Mouse (Mus musculus) heart, embryonic 14.5 days (tissue): ENCODE measurements around the gene Pex11b. TPM values are rescaled to one million over a fixed set of nuclear protein-coding genes. Genes with fewer than 3 reads are reported as not detected.

Experiments
- ATAC-seq: fragments of 200-750 bp; cut with Nextera tagmentation; 2 replicates; pipeline ENCODE4 v1.8.0; 2017; ENCODE audit warnings: low read depth, moderate TSS enrichment; ENCODE audit not compliant: insufficient number of reproducible peaks, insufficient read depth, low FRiP score
- H3K27ac ChIP-seq, 2 experiments: fragments of 200-500 bp in 1 of 2; fragments of 300-500 bp in 1 of 2; sonication (generic) in 1 of 2; replicated peaks in 1 of 2; 2 replicates each; pipeline ENCODE4 v1.5.1; 2012 to 2014; ENCODE audit warnings: low read depth in 2 of 2, low read length in 2 of 2, control low read depth in 1 of 2, mild to moderate bottlenecking in 1 of 2, mixed read lengths in 1 of 2; ENCODE audit not compliant: control insufficient read depth in 1 of 2, insufficient read depth in 1 of 2
- H3K27me3 ChIP-seq: fragments of 300-500 bp; sonication (generic); 2 replicates; pipeline ENCODE4 v1.6.1; 2014; ENCODE audit warnings: mild to moderate bottlenecking, low read length, control low read depth; ENCODE audit not compliant: control insufficient read depth, insufficient read depth
- H3K36me3 ChIP-seq: fragments of 300-500 bp; sonication (generic); 2 replicates; pipeline ENCODE4 v1.6.1; 2014; ENCODE audit warnings: mild to moderate bottlenecking, control low read depth, low read length, mixed read lengths; ENCODE audit not compliant: control insufficient read depth, insufficient read depth
- H3K4me1 ChIP-seq, 2 experiments: fragments of 200-500 bp in 1 of 2; fragments of 300-500 bp in 1 of 2; sonication (generic) in 1 of 2; 2 replicates each; pipeline ENCODE4 v1.6.1; 2012 to 2014; ENCODE audit warnings: low read length in 2 of 2, control low read depth in 1 of 2, mixed read lengths in 1 of 2; ENCODE audit not compliant: control insufficient read depth in 2 of 2, insufficient read depth in 2 of 2
- H3K4me2 ChIP-seq: fragments of 300-500 bp; sonication (generic); 2 replicates; pipeline ENCODE4 v1.6.1; 2014; ENCODE audit warnings: mild to moderate bottlenecking, low read length
- H3K4me3 ChIP-seq, 2 experiments: fragments of 200-500 bp in 1 of 2; fragments of 300-500 bp in 1 of 2; sonication (generic) in 1 of 2; 2 replicates each; pipeline ENCODE4 v1.5.1; 2012 to 2014; ENCODE audit warnings: low read length in 2 of 2, mild to moderate bottlenecking in 2 of 2, control low read depth in 1 of 2, low read depth in 1 of 2, moderate library complexity in 1 of 2; ENCODE audit not compliant: control insufficient read depth in 1 of 2, insufficient read depth in 1 of 2
- H3K9ac ChIP-seq: fragments of 300-500 bp; sonication (generic); 2 replicates; pipeline ENCODE4 v1.6.1; 2014; ENCODE audit warnings: mild to moderate bottlenecking, low read length
- H3K9me3 ChIP-seq: fragments of 300-500 bp; sonication (generic); 2 replicates; pipeline ENCODE4 v1.6.1; 2016; ENCODE audit warnings: low read length, control low read depth; ENCODE audit not compliant: control insufficient read depth
- WGBS: fragments of 180-500 bp; shearing (Covaris S2); extraction: QIAGEN DNeasy Blood & Tissue Kit; methylation state at CpG from one replicate; pipeline ENCODE4 v1.1.7; 2014; 5-methylcytosine and 5-hydroxymethylcytosine counted together
- polyA plus RNA-seq: library from polyadenylated mRNA; unstranded; fragments of >200 nt; fragmentation: Nextera tagmentation; extraction: Ambion mirVana; gene quantifications from 2 replicates; pipeline ENCODE4 v1.2.1, GENCODE M21; 2014

Gene Pex11b
- polyA plus RNA-seq, 1 experiment from 2014 or later: 43.4 TPM

DNA sequence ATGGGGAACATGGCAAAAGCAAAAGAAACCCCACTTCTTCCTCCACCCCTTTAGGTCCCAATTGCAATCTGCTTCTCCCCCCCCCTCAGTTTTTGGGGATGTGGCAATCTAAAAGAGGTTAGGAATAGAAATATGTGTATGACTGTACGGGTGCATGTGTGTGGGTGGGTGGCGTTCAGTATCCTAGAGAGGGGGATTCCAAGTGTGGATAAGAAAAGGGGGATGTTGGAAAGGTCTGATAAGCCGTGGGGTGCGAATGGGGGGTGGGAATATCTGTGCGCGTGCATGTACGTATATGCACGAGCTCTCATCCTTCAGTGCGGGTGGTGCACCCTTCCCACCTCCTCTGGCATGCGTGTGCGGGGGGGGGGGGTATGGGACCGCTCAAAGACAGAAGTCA, 38.3 kb upstream of the Pex11b start:
- no peaks in the 10 kb centered on the region for H3K9me3 ChIP-seq
- no peaks in the 10 kb centered on the region for H3K36me3 ChIP-seq
- no peak for ATAC-seq
- peak overlapping the region in 1 of 2 experiments; percentile 82; a peak in 2 of 4 replicates for H3K27ac ChIP-seq
- H3K4me2 ChIP-seq: peak overlapping the region; percentile 96
- no peaks in the 10 kb centered on the region for H3K27me3 ChIP-seq
- H3K9ac ChIP-seq: peak overlapping the region; percentile 88
- H3K4me1 ChIP-seq: peaks cover 8 to 47% of the 10 kb centered on the region in 2 experiments; a peak in 3 of 4 replicates
- 3% methylated on average over 10 of the region's 12 CpGs for WGBS
- H3K4me3 ChIP-seq: peak overlapping the region; percentile 49 to 51

DNA sequence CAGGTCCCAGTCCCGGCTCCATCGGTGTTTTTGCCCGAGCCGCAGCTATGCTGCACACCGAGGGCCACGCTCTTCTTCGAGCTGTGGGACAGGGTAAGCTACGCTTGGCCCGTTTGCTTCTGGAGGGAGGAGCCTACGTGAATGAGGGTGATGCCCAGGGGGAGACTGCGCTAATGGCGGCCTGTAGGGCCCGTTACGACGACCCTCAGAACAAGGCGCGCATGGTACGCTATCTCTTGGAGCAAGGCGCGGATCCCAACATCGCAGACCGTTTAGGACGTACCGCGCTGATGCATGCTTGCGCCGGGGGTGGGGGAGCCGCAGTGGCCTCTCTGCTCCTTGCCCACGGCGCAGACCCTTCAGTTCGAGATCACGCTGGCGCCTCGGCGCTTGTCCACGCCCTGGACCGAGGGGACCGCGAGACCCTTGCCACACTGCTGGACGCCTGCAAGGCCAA, 37.7 kb upstream of the Pex11b start:
- Histone ChIP-seq H3K9me3 (no peaks in the 10 kb centered on the region), H3K36me3 (no peaks in the 10 kb centered on the region), H3K4me3 (peak overlapping the region; percentile 49 to 51), H3K27ac (peak overlapping the region; percentile 79), H3K27me3 (no peaks in the 10 kb centered on the region), H3K9ac (peak overlapping the region; percentile 88), H3K4me1 (peaks cover 8 to 48% of the 10 kb centered on the region in 2 experiments), H3K4me2 (peak overlapping the region; percentile 96)
- ATAC-seq: no peak
- WGBS: 2% methylated on average over 40 of the region's 40 CpGs

DNA sequence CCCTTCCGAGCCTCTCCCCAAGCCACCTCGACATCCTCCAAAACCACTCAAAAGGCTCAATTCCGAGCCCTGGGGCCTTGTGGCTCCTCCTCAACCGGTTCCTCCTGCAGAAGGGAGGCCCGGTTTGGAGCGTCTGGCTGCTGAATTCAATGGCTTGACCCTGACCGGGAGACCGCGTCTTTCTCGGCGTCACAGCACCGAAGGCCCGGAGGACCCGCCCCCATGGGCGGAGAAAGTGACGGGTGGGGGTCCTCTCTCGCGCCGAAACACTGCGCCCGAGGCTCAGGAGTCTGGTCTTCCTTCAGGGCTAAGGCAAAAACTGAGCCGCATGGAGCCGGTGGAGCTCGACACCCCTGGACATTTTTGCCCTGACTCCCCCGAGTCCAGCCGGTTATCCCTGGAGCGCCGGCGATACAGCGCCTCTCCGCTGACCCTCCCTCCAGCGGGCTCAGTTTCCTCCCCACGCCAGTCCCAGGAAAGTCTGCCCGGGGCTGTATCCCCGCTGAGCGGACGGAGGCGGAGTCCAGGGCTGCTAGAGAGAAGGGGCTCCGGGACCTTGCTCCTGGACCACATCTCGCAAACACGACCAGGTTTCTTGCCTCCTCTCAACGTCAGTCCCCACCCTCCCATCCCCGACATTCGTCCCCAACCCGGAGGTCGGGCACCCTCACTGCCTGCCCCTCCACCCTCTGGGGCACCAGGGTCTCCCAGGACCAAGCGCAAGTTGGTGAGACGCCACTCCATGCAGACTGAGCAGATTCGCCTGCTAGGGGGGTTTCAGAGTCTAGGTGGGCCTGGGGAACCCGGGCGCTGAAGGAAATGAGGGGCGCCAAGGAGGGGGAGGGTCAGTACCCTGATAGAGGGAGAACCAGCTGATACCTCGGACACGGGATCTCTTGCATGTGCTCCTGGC, 36.8 kb upstream of the Pex11b start:
- H3K9me3 ChIP-seq: no peaks in the 10 kb centered on the region
- peak overlapping the region; percentile 79 for H3K27ac ChIP-seq
- H3K36me3 ChIP-seq: peaks cover 4% of the 10 kb centered on the region; the same call in 1 of the 2 replicates
- H3K4me3 ChIP-seq: peak overlapping the region; percentile 49 to 51
- WGBS: 5% methylated on average over 54 of the region's 54 CpGs
- ATAC-seq: no peak
- peak overlapping the region; percentile 96 for H3K4me2 ChIP-seq
- peaks cover 9 to 48% of the 10 kb centered on the region in 2 experiments for H3K4me1 ChIP-seq
- peak overlapping the region; percentile 88 for H3K9ac ChIP-seq
- H3K27me3 ChIP-seq: no peaks in the 10 kb centered on the region

DNA sequence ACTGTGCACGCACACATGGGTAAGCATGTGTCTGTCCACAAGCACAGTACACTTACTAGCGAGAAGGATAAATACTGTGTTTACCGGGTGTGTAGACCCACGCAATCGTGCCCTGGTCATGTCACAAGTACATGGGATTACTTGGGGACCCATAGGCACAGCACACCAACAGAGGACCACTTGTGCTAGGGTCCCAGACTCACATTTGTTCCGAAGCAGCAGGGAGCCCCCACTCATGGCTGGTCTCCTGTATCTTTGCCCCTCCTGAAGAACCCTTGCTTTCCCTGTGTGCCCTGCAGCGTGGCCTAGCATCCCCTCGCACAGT, 36.1 kb upstream of the Pex11b start:
- 75% methylated on average over 8 of the region's 8 CpGs for WGBS
- ATAC-seq: no peak
- H3K27me3 ChIP-seq: no peaks in the 10 kb centered on the region
- peak overlapping the region; percentile 96 for H3K4me2 ChIP-seq
- no peak overlapping the region for H3K27ac ChIP-seq
- peaks cover 10% of the 10 kb centered on the region; the same call in 1 of the 2 replicates for H3K36me3 ChIP-seq
- H3K4me3 ChIP-seq: peak overlapping the region; percentile 49 to 51; a peak in 2 of 4 replicates
- peak overlapping the region; percentile 88 for H3K9ac ChIP-seq
- no peaks in the 10 kb centered on the region for H3K9me3 ChIP-seq
- H3K4me1 ChIP-seq: peaks cover 9 to 49% of the 10 kb centered on the region in 2 experiments

DNA sequence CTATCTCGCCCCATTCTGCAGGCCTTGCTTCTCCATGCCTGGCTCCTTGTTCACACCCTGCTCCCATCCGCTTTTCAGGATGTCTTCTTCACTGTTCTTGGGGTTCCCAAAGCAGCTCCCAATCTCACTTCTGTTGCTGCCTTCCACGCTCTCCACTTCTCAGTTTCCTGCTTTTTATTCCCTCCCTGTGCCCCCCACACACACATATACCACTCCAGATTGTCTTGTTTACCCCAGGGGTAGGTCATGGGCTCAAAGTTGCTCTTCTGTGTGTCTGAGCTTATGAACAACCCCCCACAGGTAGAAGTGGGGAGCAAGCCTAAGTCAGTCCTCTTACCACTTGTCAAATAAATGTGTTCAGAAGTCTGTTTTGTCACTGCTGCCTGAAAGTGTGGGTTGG, 35.8 kb upstream of the Pex11b start:
- Histone ChIP-seq H3K4me3 (no peak overlapping the region), H3K9ac (no peak overlapping the region), H3K36me3 (peaks cover 11% of the 10 kb centered on the region; the same call in 1 of the 2 replicates), H3K27me3 (no peaks in the 10 kb centered on the region), H3K4me2 (no peak overlapping the region), H3K4me1 (peaks cover 9 to 50% of the 10 kb centered on the region in 2 experiments), H3K9me3 (no peaks in the 10 kb centered on the region), H3K27ac (no peak overlapping the region)
- no peak for ATAC-seq
- 82% methylated on average over 3 of the region's 3 CpGs for WGBS

DNA sequence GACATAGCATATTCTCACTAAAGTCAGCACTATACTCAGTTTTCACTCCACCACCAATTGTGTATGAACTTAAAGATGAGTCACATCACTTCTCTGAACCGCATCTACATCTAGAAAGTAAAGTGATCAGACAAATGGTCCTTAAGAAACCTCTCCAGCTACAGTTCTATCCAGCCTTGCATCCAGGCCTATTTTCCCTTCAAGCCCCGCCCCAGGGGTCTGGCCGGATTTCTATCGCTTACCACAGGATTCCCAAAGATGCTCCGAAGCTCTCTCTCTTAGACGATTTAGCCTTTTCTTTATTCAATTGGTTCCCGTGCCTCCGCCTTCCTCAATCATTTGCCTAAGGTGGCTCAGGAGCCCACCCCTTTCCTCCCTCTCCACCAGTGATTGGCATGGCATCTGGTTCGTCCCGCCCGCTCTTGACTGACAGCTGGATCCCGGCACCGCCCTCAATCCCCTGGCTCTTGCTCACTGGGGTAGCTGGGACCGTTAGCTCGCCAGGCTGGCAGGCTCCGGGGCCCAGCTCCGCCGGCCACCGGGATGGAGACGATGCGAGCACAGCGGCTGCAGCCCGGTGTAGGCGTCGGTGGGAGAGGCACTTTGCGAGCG, 34.4 kb upstream of the Pex11b start, which contains the start of gene Lix1l:
TSS of gene Lix1l (plus strand) at position 511 of the 612 bp plus-strand sequence.
- ATAC-seq: peak; percentile 91
- H3K27ac ChIP-seq: peak within 1 kb of the TSS; percentile 89 to 93
- H3K4me3 ChIP-seq: peak within 1 kb of the TSS; percentile 61 to 69
- peaks cover 7 to 53% of the 10 kb centered on the region in 2 experiments for H3K4me1 ChIP-seq
- H3K9ac ChIP-seq: peak within 1 kb of the TSS; percentile 82
- H3K27me3 ChIP-seq: no peaks in the 10 kb centered on the region
- H3K9me3 ChIP-seq: no peaks in the 10 kb centered on the region
- under 1% methylated on average over 27 of the region's 27 CpGs for whole genome bisulfite sequencing
- H3K4me2 ChIP-seq: peak within 1 kb of the TSS; percentile 81
- peaks cover 11% of the 10 kb centered on the region; the same call in 1 of the 2 replicates for H3K36me3 ChIP-seq

DNA sequence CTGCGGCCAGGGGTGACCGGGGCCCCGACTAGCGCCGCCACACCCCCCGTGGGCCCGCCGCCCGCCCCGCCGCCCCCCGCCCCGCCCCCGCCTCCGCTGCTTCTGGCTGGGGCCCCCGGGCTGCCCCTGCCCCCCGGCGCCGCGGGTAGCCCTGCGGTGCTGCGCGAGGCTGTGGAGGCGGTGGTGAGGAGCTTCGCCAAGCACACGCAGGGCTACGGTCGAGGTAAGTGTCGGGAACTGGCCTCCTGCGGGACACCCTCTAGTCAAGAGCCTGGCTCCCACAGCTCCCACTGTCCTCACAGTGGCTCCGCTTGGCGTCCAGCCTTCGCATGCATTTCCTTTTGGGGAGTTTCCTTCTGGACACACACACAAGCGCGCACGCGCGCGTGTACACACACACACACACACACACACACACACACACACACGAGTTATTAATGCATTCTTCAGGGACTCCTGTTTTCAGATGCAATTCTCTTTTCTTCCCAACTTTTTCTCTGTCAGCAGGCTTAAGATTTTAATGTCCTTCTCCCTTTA, 33.9 kb upstream of the Pex11b start:
- ATAC-seq: peak; percentile 73
- Histone ChIP-seq H3K4me1 (peaks cover 3 to 49% of the 10 kb centered on the region in 2 experiments), H3K9ac (peak overlapping the region; percentile 82), H3K36me3 (peaks cover 11% of the 10 kb centered on the region; the same call in 1 of the 2 replicates), H3K4me2 (peak overlapping the region; percentile 81), H3K9me3 (no peaks in the 10 kb centered on the region), H3K27ac (peak overlapping the region; percentile 89 to 93), H3K4me3 (peak overlapping the region; percentile 61 to 69), H3K27me3 (no peaks in the 10 kb centered on the region)
- under 1% methylated on average over 24 of the region's 40 CpGs for WGBS
